Mouse (Mus musculus) liver, embryonic 12.5 days (tissue): Measurements from ENCODE around the gene Gm5868. TPM values are rescaled to one million over a fixed set of nuclear protein-coding genes. Genes with fewer than 3 reads are reported as not detected.
"Not testable (repeated sequence)": the region's sequence is repeated elsewhere in the genome, so short reads cannot be mapped to it uniquely, and the experiment has no call there.

Experiments used
- ATAC-seq: fragments of 200-750 bp; cut with Nextera tagmentation; 2 replicates; pipeline ENCODE4 v1.8.0; 2017; ENCODE audit warnings: moderate number of reproducible peaks, mild to moderate bottlenecking, moderate library complexity
- H3K27ac ChIP-seq: fragments of 300-500 bp; sonication (generic); 2 replicates; pipeline ENCODE4 v1.5.1; 2016; ENCODE audit warnings: mild to moderate bottlenecking
- H3K27me3 ChIP-seq: fragments of 300-500 bp; sonication (generic); replicated peaks from 2 replicates; pipeline ENCODE4 v1.6.1; 2016; ENCODE audit warnings: mild to moderate bottlenecking, moderate library complexity
- H3K36me3 ChIP-seq: fragments of 300-500 bp; sonication (generic); 2 replicates; pipeline ENCODE4 v1.6.1; 2016; ENCODE audit warnings: mild to moderate bottlenecking, moderate library complexity
- H3K4me1 ChIP-seq: fragments of 300-500 bp; sonication (generic); 2 replicates; pipeline ENCODE4 v1.6.1; 2016
- H3K4me2 ChIP-seq: fragments of 300-500 bp; sonication (generic); 2 replicates; pipeline ENCODE4 v1.6.1; 2016; ENCODE audit warnings: mild to moderate bottlenecking, moderate library complexity
- H3K4me3 ChIP-seq: fragments of 300-500 bp; sonication (generic); 2 replicates; pipeline ENCODE4 v1.5.1; 2016; ENCODE audit warnings: mild to moderate bottlenecking, moderate library complexity
- H3K9ac ChIP-seq: fragments of 300-500 bp; sonication (generic); 2 replicates; pipeline ENCODE4 v1.6.1; 2016; ENCODE audit warnings: mild to moderate bottlenecking, moderate library complexity
- H3K9me3 ChIP-seq: fragments of 300-500 bp; sonication (generic); replicated peaks from 2 replicates; pipeline ENCODE4 v1.6.1; 2016; ENCODE audit warnings: mild to moderate bottlenecking, moderate library complexity
- WGBS: fragments of 180-500 bp; shearing (Covaris S2); methylation state at CpG from one replicate; pipeline ENCODE4 v1.1.7; 2016; ENCODE audit not compliant: insufficient replicate concordance; 5-methylcytosine and 5-hydroxymethylcytosine counted together
- polyA plus RNA-seq: library from polyadenylated mRNA; unstranded; fragments of >200 nt; fragmentation: Nextera tagmentation; extraction: Ambion mirVana; gene quantifications from 2 replicates; pipeline ENCODE4 v1.2.1, GENCODE M21; 2016

Gm5868 gene
- polyA plus RNA-seq, result not detected in 2 replicates

DNA sequence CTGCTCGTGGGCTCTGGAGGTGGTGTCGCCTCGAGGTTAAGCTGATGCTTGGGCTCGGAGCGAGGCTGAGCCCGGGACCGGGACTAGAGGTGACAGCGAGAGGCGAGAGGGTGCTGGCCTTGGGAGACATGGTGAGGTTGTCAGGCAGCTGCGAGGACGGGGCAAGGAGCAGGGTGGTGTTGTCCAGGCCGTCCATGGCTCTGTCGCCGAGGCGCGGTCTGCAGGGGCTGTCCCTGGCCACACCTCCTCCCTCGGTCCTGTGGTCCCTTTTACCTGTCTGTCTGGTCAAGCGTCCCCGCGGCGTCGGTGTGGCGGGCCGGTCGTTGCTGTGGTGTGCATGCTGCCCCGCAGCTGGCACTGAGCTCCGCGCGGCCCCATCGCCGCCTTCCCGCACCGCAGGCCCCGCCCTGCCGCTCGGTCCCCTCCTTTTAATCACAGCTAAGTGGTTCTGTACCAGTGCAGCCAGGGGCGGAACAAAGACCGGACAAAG is at the start of gene Gm5868:
Gm5868 (minus strand) TSS at position 360 of the 490 bp plus-strand sequence.
- 5% methylated on average over 32 of the region's 38 CpGs for WGBS
- Histone ChIP-seq H3K4me2 (peak within 1 kb of the TSS; percentile 58), H3K27me3 (peaks cover 42% of the 10 kb centered on the region), H3K27ac (no peak within 1 kb of the TSS), H3K36me3 (no peaks in the 10 kb centered on the region), H3K9ac (no peak within 1 kb of the TSS), H3K4me3 (peak within 1 kb of the TSS; percentile 31), H3K9me3 (no peaks in the 10 kb centered on the region), H3K4me1 (no peaks in the 10 kb centered on the region)
- ATAC-seq, result no peak

DNA sequence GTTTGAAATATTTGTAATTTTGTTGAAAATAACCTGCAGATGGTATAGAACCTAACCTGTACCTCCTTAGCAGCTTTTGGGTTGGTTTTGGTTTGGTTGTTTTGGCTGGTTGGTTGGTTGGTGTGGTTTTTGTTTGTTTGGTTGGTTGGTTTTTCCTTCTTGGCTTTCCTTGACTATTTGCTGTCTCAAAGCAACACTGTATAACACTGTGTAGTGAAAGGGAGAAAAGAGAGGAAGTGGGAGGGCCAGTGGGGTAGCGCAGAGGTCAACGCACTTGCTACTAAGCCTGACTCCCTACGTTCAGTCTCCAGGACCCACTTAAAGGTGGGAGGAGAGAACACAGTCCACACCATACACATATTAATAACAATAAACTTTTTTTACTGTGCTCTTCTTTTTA is 49.2 kb upstream of the Gm5868 start:
- no peak for ATAC-seq

DNA sequence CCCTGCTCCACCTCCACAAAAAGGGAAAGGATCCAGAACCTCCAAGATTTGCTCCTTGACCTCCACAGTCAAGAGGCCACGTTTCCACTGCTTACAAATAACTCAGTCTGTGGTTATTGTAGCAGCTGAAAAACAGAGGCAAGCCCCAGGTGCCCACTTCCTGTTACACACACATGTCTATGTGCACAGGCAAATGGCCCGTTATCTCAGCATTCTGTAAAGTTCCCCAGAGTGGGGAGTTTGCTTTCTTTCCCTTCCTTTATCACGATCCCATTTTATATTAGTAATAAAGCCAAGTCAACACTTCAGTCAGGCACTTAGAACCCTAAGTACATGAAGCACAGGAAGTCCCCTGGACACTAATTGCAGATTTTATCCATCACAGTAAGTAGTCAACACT is 48.8 kb upstream of the Gm5868 start:
- H3K36me3 ChIP-seq, result no peaks in the 10 kb centered on the region
- no peak for ATAC-seq
- WGBS, result 27% methylated on average over 3 of the region's 3 CpGs
- no peak overlapping the region for H3K4me3 ChIP-seq
- H3K9me3 ChIP-seq, result no peaks in the 10 kb centered on the region
- H3K27ac ChIP-seq, result no peak overlapping the region
- H3K27me3 ChIP-seq, result no peaks in the 10 kb centered on the region
- H3K4me2 ChIP-seq, result no peak overlapping the region
- no peak overlapping the region for H3K9ac ChIP-seq
- no peaks in the 10 kb centered on the region for H3K4me1 ChIP-seq

More for the DNA sequence above, 49.2 kb upstream of the Gm5868 start:
- Histone ChIP-seq H3K4me3 (no peak overlapping the region), H3K4me1 (no peaks in the 10 kb centered on the region), H3K9me3 (no peaks in the 10 kb centered on the region), H3K36me3 (no peaks in the 10 kb centered on the region), H3K9ac (no peak overlapping the region), H3K4me2 (no peak overlapping the region), H3K27ac (no peak overlapping the region), H3K27me3 (no peaks in the 10 kb centered on the region)
- 66% methylated on average over 3 of the region's 3 CpGs for WGBS

- Histone ChIP-seq H3K9ac (no peak overlapping the region), H3K9me3 (no peaks in the 10 kb centered on the region), H3K27me3 (no peaks in the 10 kb centered on the region), H3K4me1 (no peaks in the 10 kb centered on the region), H3K36me3 (no peaks in the 10 kb centered on the region), H3K4me3 (no peak overlapping the region), H3K27ac (no peak overlapping the region), H3K4me2 (peak overlapping the region; percentile 18)
- WGBS, result 35% methylated on average over 9 of the region's 9 CpGs
- no peak; the same call in 1 of the 2 replicates for ATAC-seq
These were observed 47.5 kb upstream of the Gm5868 start for GRCm38 (mm10) chr5:72634791-72635271.

DNA sequence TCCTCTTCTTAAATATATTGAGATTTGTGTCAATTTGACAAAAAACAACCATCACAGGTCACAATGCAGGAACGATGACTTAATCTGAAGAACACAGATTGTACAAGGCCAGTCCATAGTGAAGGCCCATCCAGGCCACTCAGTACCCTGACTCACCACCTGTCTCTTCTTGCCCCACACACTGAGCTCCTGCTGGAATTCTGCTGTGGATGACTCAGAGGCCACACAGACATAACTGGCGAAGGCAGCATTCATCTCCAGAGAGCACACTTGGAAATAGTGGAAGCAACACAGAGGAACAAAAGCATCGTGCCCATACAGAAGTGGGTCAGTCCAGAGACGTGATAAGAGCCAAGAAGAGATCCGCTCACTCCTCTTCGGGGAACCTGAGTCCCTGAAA is 42.7 kb upstream of the Gm5868 start:
- H3K4me2 ChIP-seq, result no peak overlapping the region
- no peak for ATAC-seq
- no peaks in the 10 kb centered on the region for H3K9me3 ChIP-seq
- H3K27ac ChIP-seq, result no peak overlapping the region
- H3K4me3 ChIP-seq, result no peak overlapping the region
- H3K36me3 ChIP-seq, result no peaks in the 10 kb centered on the region
- WGBS, result 69% methylated on average over 6 of the region's 6 CpGs
- no peak overlapping the region for H3K9ac ChIP-seq
- H3K4me1 ChIP-seq, result no peaks in the 10 kb centered on the region
- H3K27me3 ChIP-seq, result no peaks in the 10 kb centered on the region

- no peaks in the 10 kb centered on the region for H3K27me3 ChIP-seq
- no peak overlapping the region for H3K4me2 ChIP-seq
- no peak for ATAC-seq
- H3K4me1 ChIP-seq, result no peaks in the 10 kb centered on the region
- H3K9ac ChIP-seq, result no peak overlapping the region
- no peaks in the 10 kb centered on the region for H3K9me3 ChIP-seq
- no peaks in the 10 kb centered on the region for H3K36me3 ChIP-seq
- H3K4me3 ChIP-seq, result no peak overlapping the region
- WGBS, result 48% methylated on average over 1 of the region's 1 CpGs
- no peak overlapping the region for H3K27ac ChIP-seq
These were observed 33.7 kb upstream of the Gm5868 start for GRCm38 (mm10) chr5:72621022-72621421.

DNA sequence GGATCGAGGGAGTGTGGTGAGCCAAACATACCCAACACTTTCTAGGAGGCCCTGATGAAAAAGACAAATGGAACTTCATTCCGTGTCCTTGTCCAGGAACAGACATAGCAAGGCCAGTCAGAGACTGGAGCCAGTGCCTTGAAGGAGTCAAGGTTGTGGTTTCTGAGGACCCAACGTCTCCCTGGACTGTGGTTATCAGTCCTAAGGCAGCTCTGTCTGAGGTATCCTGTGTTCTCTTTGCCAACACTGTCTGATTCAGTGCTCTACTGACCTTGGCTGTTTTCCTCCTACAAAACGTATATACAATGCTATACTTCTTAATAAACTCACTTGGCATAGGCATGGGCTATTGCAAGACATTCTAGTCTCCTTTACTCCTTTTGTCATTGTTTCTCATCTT is 30.1 kb upstream of the Gm5868 start:
- no peak overlapping the region for H3K27ac ChIP-seq
- H3K27me3 ChIP-seq, result no peaks in the 10 kb centered on the region
- H3K9ac ChIP-seq, result no peak overlapping the region
- WGBS, result 40% methylated on average over 4 of the region's 4 CpGs
- no peaks in the 10 kb centered on the region for H3K9me3 ChIP-seq
- H3K4me3 ChIP-seq, result no peak overlapping the region
- no peaks in the 10 kb centered on the region for H3K36me3 ChIP-seq
- no peak for ATAC-seq
- H3K4me1 ChIP-seq, result no peaks in the 10 kb centered on the region
- H3K4me2 ChIP-seq, result no peak overlapping the region

DNA sequence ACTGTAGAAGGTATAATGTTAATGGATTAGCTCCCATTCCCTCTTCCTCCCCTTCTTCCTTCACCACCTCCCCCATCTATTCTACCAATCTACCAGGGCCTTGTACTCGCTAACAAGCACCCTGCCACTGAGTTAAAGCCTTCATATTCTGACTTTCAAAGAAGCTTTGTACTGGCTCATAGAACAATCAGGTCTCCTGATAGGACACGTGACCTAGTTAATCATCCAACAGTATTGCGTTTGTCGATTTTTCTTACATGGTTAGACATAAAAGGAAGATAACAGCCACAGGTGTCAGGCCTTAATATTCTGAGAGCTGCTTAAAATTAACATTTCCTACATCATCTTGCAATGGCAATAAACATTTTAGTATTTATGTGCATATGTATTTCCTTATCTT is 15.8 kb upstream of the Gm5868 start:
- no peak for ATAC-seq
- Histone ChIP-seq H3K27ac (no peak overlapping the region), H3K36me3 (no peaks in the 10 kb centered on the region), H3K9ac (no peak overlapping the region), H3K9me3 (no peaks in the 10 kb centered on the region), H3K4me1 (no peaks in the 10 kb centered on the region), H3K27me3 (no peaks in the 10 kb centered on the region), H3K4me3 (no peak overlapping the region), H3K4me2 (no peak overlapping the region)
- WGBS, result 74% methylated on average over 4 of the region's 4 CpGs

DNA sequence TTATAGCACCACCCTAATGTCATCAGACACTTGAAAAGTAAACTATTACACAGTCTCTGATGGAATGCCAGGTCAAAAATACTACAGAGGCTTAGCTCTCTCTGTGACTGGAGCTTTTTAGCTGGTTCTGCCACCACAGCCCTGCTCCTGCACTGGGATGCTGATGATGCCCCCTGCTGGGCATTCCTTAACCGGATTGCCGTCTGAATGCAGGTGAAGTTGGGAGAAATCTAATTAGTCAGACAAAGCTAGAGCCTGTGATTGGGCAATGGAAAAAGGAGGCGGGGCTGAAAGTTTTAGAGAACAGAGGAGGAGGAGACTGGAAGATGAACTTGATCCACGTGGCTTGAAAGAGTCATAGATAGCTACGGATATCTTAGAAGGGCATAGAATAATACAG is 13.7 kb upstream of the Gm5868 start:
- Histone ChIP-seq H3K4me3 (no peak overlapping the region), H3K27ac (no peak overlapping the region), H3K36me3 (no peaks in the 10 kb centered on the region), H3K9me3 (no peaks in the 10 kb centered on the region), H3K4me2 (no peak overlapping the region), H3K27me3 (no peaks in the 10 kb centered on the region), H3K4me1 (no peaks in the 10 kb centered on the region), H3K9ac (no peak overlapping the region)
- ATAC-seq, result peak; percentile 44; the same call in 1 of the 2 replicates
- 12% methylated on average over 5 of the region's 5 CpGs for WGBS

DNA sequence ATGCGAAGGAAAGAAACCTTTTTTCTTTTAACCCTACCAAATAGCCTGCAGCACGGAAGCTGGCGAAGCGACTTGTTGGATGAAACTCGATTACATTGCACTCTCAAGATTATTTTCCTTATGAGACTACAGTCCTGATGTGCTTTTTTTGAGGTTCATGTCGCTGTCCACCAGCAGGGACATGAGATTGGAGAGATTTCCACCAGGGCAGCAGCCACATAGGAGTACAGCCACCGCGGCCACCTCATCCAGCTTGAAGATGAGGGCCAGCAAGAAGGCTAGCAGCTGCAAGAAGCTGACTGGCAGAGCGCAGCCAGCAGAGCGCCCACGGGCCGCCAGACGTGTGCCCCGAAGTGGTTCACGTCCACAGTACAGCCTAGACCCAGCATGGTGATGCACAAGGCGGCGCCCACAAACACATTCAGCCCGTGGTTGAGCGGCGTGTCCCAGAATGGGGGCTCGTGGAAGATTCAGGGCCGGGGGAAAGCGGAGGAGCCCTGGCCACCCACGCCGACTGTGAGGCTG is 622 bp downstream of the Gm5868 start:
- H3K9ac ChIP-seq, H3K9me3 ChIP-seq, H3K36me3 ChIP-seq, H3K27ac ChIP-seq, ATAC-seq, H3K4me1 ChIP-seq: not testable (repeated sequence)
- Histone ChIP-seq H3K4me3 (peak overlapping the region; percentile 31), H3K27me3 (peaks cover 47% of the 10 kb centered on the region), H3K4me2 (peak overlapping the region; percentile 58)
- 35% methylated on average over 25 of the region's 25 CpGs for WGBS

GRCm38 (mm10) chr5:72586122-72586521 is 1.2 kb downstream of the Gm5868 start:
- not testable (repeated sequence) for H3K36me3 ChIP-seq, ATAC-seq
- WGBS, result 42% methylated on average over 7 of the region's 7 CpGs

GRCm38 (mm10) chr5:72580970-72581332 is 6.4 kb downstream of the Gm5868 start, which contains the start of gene Zar1:
Gene Zar1, minus strand, starts transcription at chr5:72581254.
- H3K27ac ChIP-seq, ATAC-seq, H3K36me3 ChIP-seq, H3K9me3 ChIP-seq, H3K9ac ChIP-seq, H3K4me1 ChIP-seq: not testable (repeated sequence)
- H3K27me3 ChIP-seq, result peaks cover 53% of the 10 kb centered on the region
- H3K4me3 ChIP-seq, result peak within 1 kb of the TSS; percentile 40
- H3K4me2 ChIP-seq, result peak within 1 kb of the TSS; percentile 64
- 13% methylated on average over 19 of the region's 21 CpGs for WGBS

More at GRCm38 (mm10) chr5:72586122-72586521, 1.2 kb downstream of the Gm5868 start:
- not testable (repeated sequence) for H3K27ac ChIP-seq, H3K4me3 ChIP-seq, H3K4me1 ChIP-seq, H3K9me3 ChIP-seq, H3K9ac ChIP-seq, H3K4me2 ChIP-seq
- H3K27me3 ChIP-seq, result peaks cover 53% of the 10 kb centered on the region
